Mouse (Mus musculus) ES-Bruce4 (cell line): ENCODE results near the gene Tigd3. TPM values are rescaled to one million over a fixed set of nuclear protein-coding genes. Genes with fewer than 3 reads are reported as not detected.

Source experiments
- H3K27ac ChIP-seq: 2 replicates; pipeline ENCODE4 v1.5.1; 2012; ENCODE audit warnings: low read length, inconsistent platforms; ENCODE audit not compliant: insufficient read depth
- H3K27me3 ChIP-seq: 2 replicates; pipeline ENCODE4 v1.6.1; 2012; ENCODE audit warnings: mild to moderate bottlenecking, low read length, inconsistent platforms; ENCODE audit not compliant: control insufficient read depth, poor library complexity, insufficient read depth, severe bottlenecking
- H3K36me3 ChIP-seq: 2 replicates; pipeline ENCODE4 v1.6.1; 2012; ENCODE audit warnings: inconsistent platforms, mild to moderate bottlenecking, low read length, moderate library complexity; ENCODE audit not compliant: control insufficient read depth, poor library complexity, insufficient read depth, severe bottlenecking
- H3K4me1 ChIP-seq: one replicate; pipeline ENCODE4 v1.8.1; 2011; ENCODE audit warnings: low read length; ENCODE audit not compliant: control insufficient read depth, insufficient read depth
- H3K4me3 ChIP-seq: 2 replicates; pipeline ENCODE4 v1.5.1; 2011; ENCODE audit warnings: low read depth, mild to moderate bottlenecking, low read length
- H3K9ac ChIP-seq: 2 replicates; pipeline ENCODE4 v1.6.1; 2012; ENCODE audit warnings: low read depth, mild to moderate bottlenecking, inconsistent platforms; ENCODE audit not compliant: poor library complexity, severe bottlenecking
- H3K9me3 ChIP-seq: replicated peaks from 2 replicates; pipeline ENCODE4 v1.6.1; 2012; ENCODE audit warnings: mild to moderate bottlenecking, low read length, inconsistent platforms; ENCODE audit not compliant: control insufficient read depth, poor library complexity, insufficient read depth, severe bottlenecking
- CTCF ChIP-seq: IDR thresholded peaks from one replicate; pipeline ENCODE4 v1.8.1; 2011; ENCODE audit warnings: low read depth, low read length
- EP300 ChIP-seq: IDR thresholded peaks from 2 replicates; pipeline ENCODE4 v1.6.1; 2011; ENCODE audit warnings: low read depth, low read length; ENCODE audit not compliant: insufficient read depth
- POLR2A ChIP-seq: IDR thresholded peaks from one replicate; pipeline ENCODE4 v1.8.1; 2011; ENCODE audit warnings: low read length; ENCODE audit not compliant: insufficient read depth
- polyA plus RNA-seq: library from polyadenylated mRNA; stranded (reverse); fragments of >200 nt; gene quantifications from 2 replicates; pipeline ENCODE4 v1.2.4, GENCODE M21; 2011; ENCODE audit warnings: low read depth; ENCODE audit not compliant: missing spikeins, insufficient read depth, insufficient read length

Tigd3 gene
- polyA plus RNA-seq, 1 experiment = 3.6 TPM

DNA sequence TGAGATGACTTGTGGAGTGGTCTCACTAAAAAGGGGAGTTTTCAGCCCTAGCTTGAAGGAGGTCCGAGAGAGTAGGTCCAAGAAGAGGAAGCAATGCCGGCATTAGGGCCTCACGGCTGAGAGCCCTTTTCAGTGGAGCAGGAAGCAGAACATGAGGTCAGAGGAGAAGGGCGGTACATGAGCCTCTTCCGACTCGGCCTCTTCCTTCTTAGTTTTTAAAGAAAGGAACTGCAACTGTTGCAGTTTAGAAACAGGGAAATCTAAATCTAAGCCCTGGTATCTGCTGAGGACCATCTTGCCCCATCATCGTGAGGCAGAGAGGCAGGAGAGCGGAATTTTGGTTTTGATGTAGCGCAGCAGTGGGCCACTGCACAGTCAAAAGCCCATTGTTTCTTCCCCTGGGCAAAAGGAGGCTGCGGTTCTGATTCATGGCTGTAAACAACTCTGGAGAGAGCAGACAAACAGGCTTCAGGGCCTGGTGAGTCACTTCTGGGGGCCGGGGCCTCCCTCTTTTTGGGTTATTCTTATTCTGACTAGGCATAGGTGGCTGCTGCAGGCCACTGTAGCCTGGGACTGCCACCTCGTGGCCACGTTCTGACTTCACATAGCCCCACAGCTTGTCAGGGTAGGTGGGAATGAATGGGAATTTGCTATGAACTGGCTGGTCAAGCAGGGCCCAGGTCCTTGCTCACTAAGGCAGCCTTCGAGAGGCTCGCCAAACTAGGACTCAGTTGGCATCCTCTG is 16.2 kb downstream of the Tigd3 start, which contains the start of gene Slc25a45:
Gene Slc25a45 (plus strand): TSS at position 191 of the 744 bp plus-strand sequence.
- no peaks in the 10 kb centered on the region for H3K36me3 ChIP-seq
- no peak within 1 kb of the TSS for H3K9ac ChIP-seq
- peak within 1 kb of the TSS; percentile 26; the same call in 1 of the 2 replicates for H3K27ac ChIP-seq
- TF ChIP-seq CTCF (peak; percentile 91), POLR2A (no peak), EP300 (peak; percentile 66)
- no peaks in the 10 kb centered on the region for H3K27me3 ChIP-seq
- peaks cover 2% of the 10 kb centered on the region for H3K4me1 ChIP-seq
- H3K4me3 ChIP-seq = no peak within 1 kb of the TSS
- H3K9me3 ChIP-seq = no peaks in the 10 kb centered on the region

DNA sequence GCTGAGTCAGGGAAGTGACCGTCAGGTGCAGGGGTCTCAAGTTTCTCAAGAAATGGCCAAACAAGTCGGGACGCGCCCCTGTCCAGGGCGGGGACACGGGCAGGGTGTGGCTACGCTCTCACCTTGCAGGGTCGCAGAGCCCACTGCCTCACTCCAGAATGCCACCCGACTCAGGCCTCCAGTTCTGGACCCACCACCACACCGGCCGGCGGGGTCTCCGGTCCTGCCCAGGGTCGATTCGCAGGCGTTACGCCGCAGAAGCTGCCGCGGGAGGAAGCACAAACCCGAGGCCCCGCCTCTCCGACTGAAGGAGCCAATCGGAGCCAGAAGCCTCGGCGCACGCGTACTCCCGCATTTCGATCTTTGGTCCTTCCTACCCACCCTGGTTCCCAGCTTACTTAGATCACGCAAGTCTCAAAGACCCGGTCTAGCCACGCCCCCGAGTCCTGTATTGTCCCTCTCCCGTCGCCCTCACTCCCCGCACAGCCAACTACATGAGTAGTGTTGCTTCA is 18.9 kb downstream of the Tigd3 start, which contains the start of gene Frmd8:
Gene Frmd8 (minus strand): TSS at position 306 of the 512 bp plus-strand sequence.
- peaks cover 2% of the 10 kb centered on the region for H3K4me1 ChIP-seq
- peak within 1 kb of the TSS; percentile 29 for H3K27ac ChIP-seq
- no peaks in the 10 kb centered on the region for H3K9me3 ChIP-seq

DNA sequence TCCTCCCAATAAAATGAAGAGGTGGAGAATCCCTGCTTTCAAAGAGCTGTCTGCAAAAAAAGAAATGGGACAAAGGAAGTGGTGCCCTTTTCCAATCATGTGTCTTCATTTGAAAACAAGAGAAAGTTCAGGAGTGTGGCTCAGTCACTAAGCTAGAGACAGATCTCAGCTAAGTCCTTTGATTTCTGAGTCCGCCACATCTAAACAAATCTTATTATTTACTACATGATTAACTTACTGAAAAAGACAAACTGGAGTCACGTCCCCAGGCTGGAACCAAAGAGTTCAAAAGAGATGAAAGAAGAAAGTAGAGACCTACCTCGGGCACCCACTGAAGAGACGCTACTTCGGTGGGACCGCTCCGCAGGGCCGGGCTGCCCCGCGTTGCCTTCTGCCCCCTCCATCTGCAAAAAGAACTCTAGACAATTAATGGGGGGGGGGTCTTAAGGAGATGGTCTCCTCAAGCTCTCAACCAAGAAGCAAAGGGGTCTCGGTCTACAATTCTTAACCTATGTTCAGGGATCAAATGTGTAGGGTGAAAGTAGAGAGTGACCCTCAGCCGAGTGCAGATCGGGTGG is 19.5 kb downstream of the Tigd3 start:
- no peak overlapping the region for H3K27ac ChIP-seq
- TF ChIP-seq POLR2A (no peak), EP300 (no peak), CTCF (no peak)
- H3K36me3 ChIP-seq = no peaks in the 10 kb centered on the region; the same call in 1 of the 2 replicates
- H3K4me3 ChIP-seq = peak overlapping the region; percentile 74
- H3K4me1 ChIP-seq = peaks cover 2% of the 10 kb centered on the region
- no peaks in the 10 kb centered on the region for H3K27me3 ChIP-seq
- no peaks in the 10 kb centered on the region for H3K9me3 ChIP-seq
- peak overlapping the region; percentile 69 for H3K9ac ChIP-seq

More for the DNA sequence above, 18.9 kb downstream of the Tigd3 start, which contains the start of gene Frmd8:
- Histone ChIP-seq H3K9ac (peak within 1 kb of the TSS; percentile 69), H3K36me3 (no peaks in the 10 kb centered on the region; the same call in 1 of the 2 replicates), H3K4me3 (peak within 1 kb of the TSS; percentile 74), H3K27me3 (no peaks in the 10 kb centered on the region)
- TF ChIP-seq EP300 = no peak
- no peak for TF ChIP-seq CTCF
- peak; percentile 57 for TF ChIP-seq POLR2A

DNA sequence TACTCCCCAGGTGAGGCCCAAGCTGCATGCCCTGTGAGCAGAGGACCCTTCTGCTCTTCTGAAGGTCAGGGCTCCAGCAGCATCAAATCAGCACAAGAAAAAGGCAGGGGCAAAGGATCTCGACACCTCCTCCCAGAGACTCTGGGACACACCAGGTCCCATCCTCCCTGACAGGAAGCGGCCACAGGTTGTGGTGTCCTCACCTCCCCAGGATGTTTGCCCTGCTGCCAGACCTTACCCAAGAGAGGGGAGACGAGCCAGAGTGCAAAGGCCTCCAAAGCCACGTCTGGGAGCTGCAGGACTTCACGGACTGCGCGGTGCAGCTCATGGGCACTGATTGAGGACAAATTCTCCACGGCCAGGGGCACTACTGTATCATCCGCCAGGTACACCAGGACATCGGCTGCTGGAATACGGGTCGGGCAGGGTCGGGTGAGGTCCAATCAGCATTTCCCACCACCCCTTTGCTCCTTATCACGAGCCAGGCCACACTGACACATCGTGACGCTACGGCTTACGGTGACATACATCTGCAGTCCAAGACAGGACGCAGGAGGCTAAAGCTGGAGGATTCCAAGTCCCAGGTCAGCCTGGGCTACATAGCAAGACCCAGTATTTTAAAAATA is 20.9 kb downstream of the Tigd3 start:
- Histone ChIP-seq H3K36me3 (peaks cover 2% of the 10 kb centered on the region), H3K27me3 (no peaks in the 10 kb centered on the region), H3K4me3 (no peak overlapping the region), H3K9ac (no peak overlapping the region), H3K4me1 (peaks cover 2% of the 10 kb centered on the region), H3K27ac (no peak overlapping the region), H3K9me3 (no peaks in the 10 kb centered on the region)
- TF ChIP-seq POLR2A = no peak
- no peak for TF ChIP-seq CTCF
- TF ChIP-seq EP300 = no peak

- H3K27ac ChIP-seq = no peak overlapping the region
- no peak overlapping the region for H3K4me3 ChIP-seq
- no peak overlapping the region for H3K9ac ChIP-seq
- no peaks in the 10 kb centered on the region for H3K27me3 ChIP-seq
- no peaks in the 10 kb centered on the region for H3K9me3 ChIP-seq
- peaks cover 2% of the 10 kb centered on the region for H3K36me3 ChIP-seq
- TF ChIP-seq EP300 (no peak), CTCF (no peak), POLR2A (no peak)
- H3K4me1 ChIP-seq = peaks cover 2% of the 10 kb centered on the region
Observed at GRCm38 (mm10) chr19:5872528-5872927, 21.4 kb downstream of the Tigd3 start.
